Mouse (Mus musculus): Measurements from ENCODE around the gene Krtap16-1.

The Krtap16-1 gene

DNA sequence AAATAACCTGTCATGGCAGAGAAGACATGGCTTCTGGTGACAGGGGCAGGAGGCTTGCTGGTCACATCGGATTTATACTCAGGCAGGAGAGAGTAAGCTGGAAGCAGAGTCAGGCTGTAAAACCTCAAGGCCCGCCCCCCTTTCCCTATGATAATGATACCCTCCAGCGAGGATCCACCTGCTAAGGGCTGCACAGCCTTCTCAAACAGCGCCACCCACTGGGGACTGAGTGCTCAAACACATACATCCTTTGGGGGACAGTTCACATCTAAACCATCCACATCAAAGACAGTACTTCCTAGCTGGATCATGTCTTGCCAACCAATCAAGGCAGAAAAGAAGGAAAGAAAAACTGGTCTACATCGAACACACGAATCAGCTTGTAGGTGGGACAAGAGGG is 22.2 kb downstream of the Krtap16-1 start:
- peak; percentile 29 for DNase-seq (ENCODE audit: low read depth, low spot score)

DNA sequence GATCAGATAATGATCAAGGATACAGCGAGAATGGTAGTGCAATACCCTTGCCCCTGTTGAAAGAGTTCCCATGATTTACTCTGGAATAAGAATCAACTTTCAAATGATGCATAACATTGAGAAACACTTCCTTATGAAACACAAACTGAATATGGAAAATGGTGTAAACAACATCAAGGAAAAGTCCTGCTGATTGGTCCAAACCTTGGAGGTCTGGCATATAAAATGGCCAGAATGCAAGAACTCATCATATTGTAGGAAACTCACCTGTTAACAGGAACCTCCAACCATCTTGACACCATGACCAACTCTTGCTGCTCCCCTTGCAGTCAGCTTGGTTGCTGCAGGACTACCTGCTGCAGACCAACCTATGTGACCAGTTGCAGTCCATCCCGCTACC is 38.2 kb downstream of the Krtap16-1 start, which contains the start of gene Krtap9-5:
Gene Krtap9-5, plus strand, starts transcription at position 301 of the 400 bp plus-strand sequence.
- DNase-seq (ENCODE audit: low read depth, low spot score): no peak

DNA sequence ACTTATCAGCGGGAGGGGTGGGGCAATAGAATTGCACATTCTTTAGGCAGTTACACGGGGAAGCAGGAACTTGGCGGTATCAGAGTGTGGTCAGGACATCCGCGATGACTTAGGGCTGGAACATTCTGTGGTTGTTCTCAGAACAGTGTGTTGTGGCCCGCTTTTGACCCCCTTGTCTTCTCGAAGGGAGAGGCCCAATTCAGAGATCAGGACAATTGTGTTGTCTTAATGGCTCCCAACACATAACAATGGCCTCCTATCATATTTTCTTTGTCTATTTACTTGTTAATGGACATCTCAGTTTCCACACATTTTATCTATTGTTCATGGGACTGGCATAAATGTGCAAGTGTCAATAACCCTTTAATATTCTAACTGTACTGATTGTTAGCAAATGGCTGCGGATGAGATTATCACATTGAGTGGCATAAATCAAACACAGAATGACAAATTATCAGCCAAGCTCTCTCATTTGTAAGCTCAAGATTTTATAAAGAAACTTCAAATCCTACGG is 48.6 kb downstream of the Krtap16-1 start:
- peak; percentile 24 for DNase-seq (ENCODE audit: low read depth, low spot score)

DNA sequence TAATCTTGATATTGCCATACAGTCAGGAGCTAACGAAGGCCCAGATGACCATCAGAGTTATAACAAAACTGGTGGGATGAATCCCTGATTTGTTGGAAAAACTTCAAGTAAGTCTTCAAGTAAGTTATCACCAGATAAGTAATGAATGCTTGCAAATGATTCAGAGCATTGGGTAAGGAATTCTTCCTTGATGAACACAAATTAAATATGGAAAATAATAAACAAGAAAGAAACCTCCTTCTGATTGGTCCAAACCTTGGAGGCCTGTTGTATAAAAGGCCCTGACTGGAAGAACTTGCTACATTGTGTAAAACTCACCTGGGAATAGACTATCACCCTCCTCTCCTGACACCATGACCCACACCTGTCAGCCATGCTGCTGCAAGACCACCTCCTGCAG is 50.4 kb downstream of the Krtap16-1 start, which contains the start of gene Krtap31-2:
Gene Krtap31-2, plus strand, starts transcription at position 301 of the 400 bp plus-strand sequence.
- DNase-seq (ENCODE audit: low read depth, low spot score): no peak

Data from WW6 (cell line).